Mouse (Mus musculus): ENCODE results near the gene Secisbp2l. TPM values are rescaled to one million over a fixed set of nuclear protein-coding genes. Genes with fewer than 3 reads are reported as not detected.

Gene Secisbp2l
- total RNA-seq, 1 experiment from 2014 or later: 52.9 TPM

GRCm38 (mm10) chr2:125783868-125784267 lies 1.2 kb upstream of the Secisbp2l start:
- DNase-seq: no peak

GRCm38 (mm10) chr2:125781978-125782718 lies 522 bp downstream of the Secisbp2l start:
- DNase-seq: no peak

GRCm38 (mm10) chr2:125781006-125781405 lies 1.7 kb downstream of the Secisbp2l start:
- no peak for DNase-seq

- no peak for DNase-seq
Measured at GRCm38 (mm10) chr2:125778380-125778779, 4.3 kb downstream of the Secisbp2l start.

- DNase-seq: no peak
Measured at GRCm38 (mm10) chr2:125777018-125777417, 5.7 kb downstream of the Secisbp2l start.

- no peak for DNase-seq
Measured at GRCm38 (mm10) chr2:125775661-125776060, 7.0 kb downstream of the Secisbp2l start.

GRCm38 (mm10) chr2:125774846-125775245 lies 7.8 kb downstream of the Secisbp2l start:
- DNase-seq: no peak

- DNase-seq: peak; percentile 20
Measured at GRCm38 (mm10) chr2:125765029-125765428, 17.6 kb downstream of the Secisbp2l start.

- no peak for DNase-seq
Measured at GRCm38 (mm10) chr2:125764531-125764930, 18.1 kb downstream of the Secisbp2l start.

- no peak for DNase-seq
Measured at GRCm38 (mm10) chr2:125749330-125749729, 33.3 kb downstream of the Secisbp2l start.

- DNase-seq: no peak
Measured at GRCm38 (mm10) chr2:125739338-125739737, 43.3 kb downstream of the Secisbp2l start.

- no peak for DNase-seq
Measured at GRCm38 (mm10) chr2:125738718-125739117, 44.0 kb downstream of the Secisbp2l start.

GRCm38 (mm10) chr2:125736025-125736343 lies 46.7 kb downstream of the Secisbp2l start:
- DNase-seq: no peak

- DNase-seq: no peak
Measured at GRCm38 (mm10) chr2:125735333-125736024, 47.2 kb downstream of the Secisbp2l start.

GRCm38 (mm10) chr2:125734741-125735140 lies 47.9 kb downstream of the Secisbp2l start:
- DNase-seq: no peak

- peak; percentile 97 for DNase-seq
Measured at GRCm38 (mm10) chr2:125731763-125732560, 50.7 kb downstream of the Secisbp2l start.

- peak; percentile 30 for DNase-seq
Measured at GRCm38 (mm10) chr2:125724546-125725114, 58.0 kb downstream of the Secisbp2l start.

GRCm38 (mm10) chr2:125724086-125724430 lies 58.6 kb downstream of the Secisbp2l start, which contains the start of gene Shc4:
Gene Shc4 (minus strand): TSS chr2:125724148.
- DNase-seq: peak; percentile 52

GRCm38 (mm10) chr2:125723408-125724085 lies 59.1 kb downstream of the Secisbp2l start:
- DNase-seq: peak; percentile 71

- no peak for DNase-seq
Measured at GRCm38 (mm10) chr2:125723086-125723407, 59.6 kb downstream of the Secisbp2l start.

GRCm38 (mm10) chr2:125716599-125716998 lies 66.1 kb downstream of the Secisbp2l start:
- DNase-seq: peak; percentile 28

- DNase-seq: peak; percentile 51
Measured at GRCm38 (mm10) chr2:125706510-125706921, 76.2 kb downstream of the Secisbp2l start.
